Mouse (Mus musculus) MEL (cell line): Measurements from ENCODE around the gene Zfp462. TPM values are rescaled to one million over a fixed set of nuclear protein-coding genes. Genes with fewer than 3 reads are reported as not detected.

Experiments
- DNase-seq: peaks from one replicate; pipeline ENCODE4 v3.0.0; 2011; ENCODE audit warnings: low read depth, low spot score
- H3K27ac ChIP-seq: 2 replicates; pipeline ENCODE4 v1.5.1; 2012; ENCODE audit warnings: low read depth, mild to moderate bottlenecking, control low read depth, low read length, moderate library complexity; ENCODE audit not compliant: control insufficient read depth
- H3K27me3 ChIP-seq, 2 experiments: fragments of 150-350 bp in 1 of 2; sonication (generic) in 1 of 2; 2 replicates each; pipeline ENCODE4 v1.6.1; 2012; ENCODE audit warnings: low read length in 2 of 2, mild to moderate bottlenecking in 2 of 2, improper control_type of control experiment in 1 of 2, moderate library complexity in 1 of 2; ENCODE audit not compliant: insufficient read depth in 2 of 2, control insufficient read depth in 1 of 2
- H3K36me3 ChIP-seq, 2 experiments: 2 replicates each; pipeline ENCODE4 v1.6.1; 2012 to 2014; ENCODE audit warnings: low read length in 2 of 2, improper control_type of control experiment in 1 of 2, inconsistent platforms in 1 of 2, mild to moderate bottlenecking in 1 of 2; ENCODE audit not compliant: insufficient read depth in 2 of 2, control insufficient read depth in 1 of 2
- H3K4me1 ChIP-seq, 2 experiments: fragments of 150-350 bp in 1 of 2; sonication (generic) in 1 of 2; 2 replicates each; pipeline ENCODE4 v1.6.1; 2012; ENCODE audit warnings: low read length in 2 of 2, improper control_type of control experiment in 1 of 2, mild to moderate bottlenecking in 1 of 2; ENCODE audit not compliant: insufficient read depth in 2 of 2, control insufficient read depth in 1 of 2
- H3K4me3 ChIP-seq, 2 experiments: fragments of 150-350 bp in 1 of 2; sonication (generic) in 1 of 2; 2 replicates each; pipeline ENCODE4 v1.5.1; 2012; ENCODE audit warnings: low read depth in 2 of 2, low read length in 2 of 2, mild to moderate bottlenecking in 2 of 2, moderate library complexity in 2 of 2, control low read depth in 1 of 2, improper control_type of control experiment in 1 of 2; ENCODE audit not compliant: control insufficient read depth in 1 of 2, insufficient read depth in 1 of 2
- H3K79me2 ChIP-seq: 2 replicates; pipeline ENCODE4 v1.6.1; 2012; ENCODE audit warnings: mild to moderate bottlenecking, low read length, moderate library complexity; ENCODE audit not compliant: control insufficient read depth, poor library complexity, insufficient read depth
- H3K9ac ChIP-seq: 2 replicates; pipeline ENCODE4 v1.6.1; 2012; ENCODE audit warnings: low read depth, mild to moderate bottlenecking, control low read depth, low read length, moderate library complexity; ENCODE audit not compliant: control insufficient read depth, poor library complexity, severe bottlenecking
- H3K9me3 ChIP-seq: fragments of 150-350 bp; sonication (generic); replicated peaks from 2 replicates; pipeline ENCODE4 v1.6.1; 2012; ENCODE audit warnings: mild to moderate bottlenecking, low read length, improper control_type of control experiment, moderate library complexity; ENCODE audit not compliant: insufficient read depth
- CHD1 ChIP-seq: IDR thresholded peaks from 2 replicates; pipeline ENCODE4 v1.6.1; 2012; ENCODE audit warnings: low read depth, mild to moderate bottlenecking, inconsistent platforms, low read length, improper control_type of control experiment
- CHD2 ChIP-seq: IDR thresholded peaks from 2 replicates; pipeline ENCODE4 v1.6.1; 2011; ENCODE audit warnings: low read length, improper control_type of control experiment
- ETS1 ChIP-seq: IDR thresholded peaks from 2 replicates; pipeline ENCODE4 v1.6.1; 2012; ENCODE audit warnings: low read depth, mild to moderate bottlenecking, inconsistent platforms, low read length, improper control_type of control experiment, moderate library complexity
- GATA1 ChIP-seq: IDR thresholded peaks from 2 replicates; pipeline ENCODE4 v1.6.1; 2011; ENCODE audit warnings: low read depth, low read length, improper control_type of control experiment
- JUND ChIP-seq: IDR thresholded peaks from 2 replicates; pipeline ENCODE4 v1.6.1; 2011; ENCODE audit warnings: low read depth, mild to moderate bottlenecking, improper control_type of control experiment, low read length
- MAFK ChIP-seq: IDR thresholded peaks from 2 replicates; pipeline ENCODE4 v1.6.1; 2011; ENCODE audit warnings: low read depth, mild to moderate bottlenecking, low read length, improper control_type of control experiment, borderline replicate concordance
- MAX ChIP-seq: IDR thresholded peaks from 2 replicates; pipeline ENCODE4 v1.6.1; 2011; ENCODE audit warnings: low read length, improper control_type of control experiment
- MYB ChIP-seq: IDR thresholded peaks from 2 replicates; pipeline ENCODE4 v1.6.1; 2011; ENCODE audit warnings: mild to moderate bottlenecking, low read depth, low read length, improper control_type of control experiment
- NELFE ChIP-seq: IDR thresholded peaks from 2 replicates; pipeline ENCODE4 v1.6.1; 2011; ENCODE audit warnings: low read depth, low read length, improper control_type of control experiment
- NRF1 ChIP-seq: IDR thresholded peaks from 2 replicates; pipeline ENCODE4 v1.6.1; 2014; ENCODE audit warnings: low read depth, mild to moderate bottlenecking, inconsistent platforms, low read length, improper control_type of control experiment, moderate library complexity; ENCODE audit not compliant: poor library complexity, insufficient read depth, severe bottlenecking
- POLR2AphosphoS2 ChIP-seq: IDR thresholded peaks from 2 replicates; pipeline ENCODE4 v1.6.1; 2011; ENCODE audit warnings: low read length, improper control_type of control experiment
- POLR2AphosphoS5 ChIP-seq: IDR thresholded peaks from 2 replicates; pipeline ENCODE4 v1.6.1; 2012; ENCODE audit warnings: low read depth, borderline replicate concordance, mild to moderate bottlenecking, inconsistent platforms, low read length, moderate library complexity, mixed read lengths
- RAD21 ChIP-seq: IDR thresholded peaks from 2 replicates; pipeline ENCODE4 v1.6.1; 2011; ENCODE audit warnings: mild to moderate bottlenecking, low read depth, low read length, improper control_type of control experiment
- TBP ChIP-seq: IDR thresholded peaks from 2 replicates; pipeline ENCODE4 v1.8.0; 2011; ENCODE audit warnings: low read depth, low read length, improper control_type of control experiment
- UBTF ChIP-seq: IDR thresholded peaks from 2 replicates; pipeline ENCODE4 v1.6.1; 2012; ENCODE audit warnings: low read depth, mild to moderate bottlenecking, inconsistent platforms, low read length, improper control_type of control experiment, moderate library complexity, borderline replicate concordance; ENCODE audit not compliant: insufficient read depth
- USF1 ChIP-seq: IDR thresholded peaks from 2 replicates; pipeline ENCODE4 v1.6.1; 2014; ENCODE audit warnings: low read depth, mild to moderate bottlenecking, inconsistent platforms, low read length, improper control_type of control experiment, moderate library complexity
- polyA plus RNA-seq, 2 experiments: library from polyadenylated mRNA; stranded (reverse) in 1 of 2; unstranded in 1 of 2; fragments of >175 nt in 1 of 2; fragments of >200 nt in 1 of 2; gene quantifications; 2 replicates each; pipeline versions ENCODE4 v1.2.1 to v1.2.4; 2012; ENCODE audit warnings: low replicate concordance in 2 of 2, low read depth in 1 of 2; ENCODE audit not compliant: insufficient read length in 2 of 2, insufficient read depth in 1 of 2, missing spikeins in 1 of 2
- total RNA-seq: library from RNA; depleted of rRNA; stranded (reverse); fragments of 300-350 nt; gene quantifications from 2 replicates; pipeline ENCODE4 v1.2.3, GENCODE M21; 2012; rRNA removed

The Zfp462 gene
- total RNA-seq (not detected in 2 replicates), polyA plus RNA-seq (not detected)

- H3K9ac ChIP-seq, result no peak within 1 kb of the TSS
- no peak within 1 kb of the TSS for H3K27ac ChIP-seq
- H3K4me1 ChIP-seq, result no peaks in the 10 kb centered on the region
- H3K79me2 ChIP-seq, result no peaks in the 10 kb centered on the region
- H3K9me3 ChIP-seq, result no peaks in the 10 kb centered on the region
- no peak for DNase-seq
- H3K27me3 ChIP-seq, result no peaks in the 10 kb centered on the region
- H3K36me3 ChIP-seq, result no peaks in the 10 kb centered on the region
- no peak within 1 kb of the TSS for H3K4me3 ChIP-seq
- TF ChIP-seq NELFE, result no peak
- no peak for TF ChIP-seq GATA1
- TF ChIP-seq JUND, result no peak
- TF ChIP-seq USF1, result no peak
- TF ChIP-seq CHD2, result no peak
Measured at GRCm38 (mm10) chr4:54944921-54945430, at the start of gene Zfp462. TSS of gene Zfp462 (plus strand) at chr4:54945048.

GRCm38 (mm10) chr4:54896017-54896416 is 48.8 kb upstream of the Zfp462 start:
- no peak overlapping the region for H3K27ac ChIP-seq
- H3K79me2 ChIP-seq, result no peaks in the 10 kb centered on the region
- H3K9ac ChIP-seq, result no peak overlapping the region
- H3K9me3 ChIP-seq, result no peaks in the 10 kb centered on the region
- no peaks in the 10 kb centered on the region for H3K27me3 ChIP-seq
- no peaks in the 10 kb centered on the region for H3K4me1 ChIP-seq
- DNase-seq, result no peak
- no peak for TF ChIP-seq UBTF
- no peak for TF ChIP-seq MYB
- no peak for TF ChIP-seq RAD21
- TF ChIP-seq GATA1, result no peak
- TF ChIP-seq MAFK, result no peak
- no peak for TF ChIP-seq POLR2AphosphoS2
- TF ChIP-seq NRF1, result no peak
- TF ChIP-seq MAX, result no peak
- no peak for TF ChIP-seq CHD1
- TF ChIP-seq POLR2AphosphoS5, result no peak
- TF ChIP-seq TBP, result no peak
- no peak for TF ChIP-seq ETS1
- TF ChIP-seq JUND, result no peak
- H3K4me3 ChIP-seq, result no peak overlapping the region
- H3K36me3 ChIP-seq, result no peaks in the 10 kb centered on the region
